Mouse (Mus musculus): ENCODE measurements around the gene Meox2. TPM values are rescaled to one million over a fixed set of nuclear protein-coding genes. Genes with fewer than 3 reads are reported as not detected.

Meox2 gene
- polyA plus RNA-seq, 1 experiment from 2014 or later, result 42.1 TPM

GRCm38 (mm10) chr12:37107713-37108389 is 489 bp upstream of the Meox2 start:
- 24% methylated on average over 20 of the region's 20 CpGs for WGBS
- DNase-seq (ENCODE audit: low spot score) (no peak), ATAC-seq (no peak)
- Histone ChIP-seq H3K27ac (ENCODE audit: low read length) (peak overlapping the region; percentile 62; the same call in 1 of the 2 replicates), H3K9me3 (ENCODE audit: low read length) (no peaks in the 10 kb centered on the region), H3K4me1 (ENCODE audit: insufficient read depth, low read depth, low read length) (0 out of 2 replicates have a peak, but pooled peaks cover 9% of the 10 kb centered on the region), H3K4me3 (ENCODE audit: low read depth, low read length) (peak overlapping the region; percentile 62), H3K9ac (replicated peaks; ENCODE audit: low read depth) (0 out of 2 replicates have a peak overlapping the region, but pooled peaks have one; percentile 3), H3K36me3 (ENCODE audit: insufficient read depth, low read length) (no peaks in the 10 kb centered on the region), H3K4me2 (replicated peaks; ENCODE audit: low read depth, low read length) (peak overlapping the region; percentile 71), H3K27me3 (replicated peaks; ENCODE audit: insufficient read depth, low read length) (0 out of 2 replicates have a peak, but pooled peaks cover 4% of the 10 kb centered on the region)
- no peak for TF ChIP-seq CTCF (IDR thresholded peaks at IDR 0.05)
- TF ChIP-seq EP300 (IDR thresholded peaks at IDR 0.05), result no peak

DNA sequence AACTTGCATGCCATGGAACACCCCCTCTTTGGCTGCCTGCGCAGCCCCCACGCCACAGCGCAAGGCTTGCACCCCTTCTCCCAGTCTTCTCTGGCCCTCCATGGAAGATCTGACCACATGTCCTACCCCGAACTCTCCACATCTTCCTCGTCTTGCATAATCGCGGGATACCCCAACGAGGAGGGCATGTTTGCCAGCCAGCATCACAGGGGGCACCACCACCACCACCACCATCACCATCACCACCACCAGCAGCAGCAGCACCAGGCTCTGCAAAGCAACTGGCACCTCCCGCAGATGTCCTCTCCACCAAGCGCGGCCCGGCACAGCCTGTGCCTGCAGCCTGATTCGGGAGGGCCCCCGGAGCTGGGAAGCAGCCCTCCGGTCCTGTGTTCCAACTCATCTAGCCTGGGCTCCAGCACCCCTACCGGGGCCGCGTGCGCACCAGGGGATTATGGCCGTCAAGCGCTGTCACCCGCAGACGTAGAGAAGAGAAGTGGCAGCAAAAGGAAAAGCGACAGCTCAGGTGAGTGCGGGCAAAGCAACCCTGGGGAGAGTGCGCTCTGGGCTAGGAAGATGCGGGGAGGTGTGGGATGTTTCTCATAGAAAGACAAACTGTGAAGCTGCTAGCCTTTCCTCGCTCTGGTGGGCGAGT is 606 bp downstream of the Meox2 start:
- H3K27ac ChIP-seq (ENCODE audit: low read length), result peak overlapping the region; percentile 62
- H3K4me1 ChIP-seq (ENCODE audit: insufficient read depth, low read depth, low read length), result 0 out of 2 replicates have a peak, but pooled peaks cover 9% of the 10 kb centered on the region
- H3K9ac ChIP-seq (replicated peaks; ENCODE audit: low read depth), result peak overlapping the region; percentile 50
- TF ChIP-seq EP300 (IDR thresholded peaks at IDR 0.05), result no peak
- no peak for TF ChIP-seq CTCF (IDR thresholded peaks at IDR 0.05)
- H3K27me3 ChIP-seq (replicated peaks; ENCODE audit: insufficient read depth, low read length), result 0 out of 2 replicates have a peak, but pooled peaks cover 4% of the 10 kb centered on the region
- H3K9me3 ChIP-seq (ENCODE audit: low read length), result no peaks in the 10 kb centered on the region
- H3K4me2 ChIP-seq (replicated peaks; ENCODE audit: low read depth, low read length), result peak overlapping the region; percentile 71
- no peaks in the 10 kb centered on the region for H3K36me3 ChIP-seq (ENCODE audit: insufficient read depth, low read length)
- peak overlapping the region; percentile 62 for H3K4me3 ChIP-seq (ENCODE audit: low read depth, low read length)
- DNase-seq (ENCODE audit: low spot score), result peak; percentile 25
- ATAC-seq, result peak; percentile 40
- under 1% methylated on average over 29 of the region's 29 CpGs for WGBS

- TF ChIP-seq EP300 (IDR thresholded peaks at IDR 0.05) (no peak), CTCF (IDR thresholded peaks at IDR 0.05) (no peak)
- H3K36me3 ChIP-seq (ENCODE audit: insufficient read depth, low read length), result no peaks in the 10 kb centered on the region
- H3K27ac ChIP-seq (ENCODE audit: low read length), result peak overlapping the region; percentile 62
- peak; percentile 25; the same call in 1 of the 2 replicates for ATAC-seq
- 0 out of 2 replicates have a peak, but pooled peaks cover 4% of the 10 kb centered on the region for H3K27me3 ChIP-seq (replicated peaks; ENCODE audit: insufficient read depth, low read length)
- peak overlapping the region; percentile 50 for H3K9ac ChIP-seq (replicated peaks; ENCODE audit: low read depth)
- no peaks in the 10 kb centered on the region for H3K9me3 ChIP-seq (ENCODE audit: low read length)
- 0 out of 2 replicates have a peak, but pooled peaks cover 9% of the 10 kb centered on the region for H3K4me1 ChIP-seq (ENCODE audit: insufficient read depth, low read depth, low read length)
- H3K4me3 ChIP-seq (ENCODE audit: low read depth, low read length), result peak overlapping the region; percentile 62
- H3K4me2 ChIP-seq (replicated peaks; ENCODE audit: low read depth, low read length), result peak overlapping the region; percentile 71
- 5% methylated on average over 18 of the region's 18 CpGs for WGBS
- DNase-seq (ENCODE audit: low spot score), result peak; percentile 32
These were observed 1.2 kb downstream of the Meox2 start for GRCm38 (mm10) chr12:37109474-37110012.

- Histone ChIP-seq H3K9me3 (ENCODE audit: low read length) (no peaks in the 10 kb centered on the region), H3K27ac (ENCODE audit: low read length) (peak overlapping the region; percentile 48), H3K4me1 (ENCODE audit: insufficient read depth, low read depth, low read length) (0 out of 2 replicates have a peak, but pooled peaks cover 9% of the 10 kb centered on the region), H3K4me2 (replicated peaks; ENCODE audit: low read depth, low read length) (peak overlapping the region; percentile 46), H3K4me3 (ENCODE audit: low read depth, low read length) (peak overlapping the region; percentile 38), H3K9ac (replicated peaks; ENCODE audit: low read depth) (peak overlapping the region; percentile 24), H3K36me3 (ENCODE audit: insufficient read depth, low read length) (no peaks in the 10 kb centered on the region), H3K27me3 (replicated peaks; ENCODE audit: insufficient read depth, low read length) (0 out of 2 replicates have a peak, but pooled peaks cover 4% of the 10 kb centered on the region)
- TF ChIP-seq CTCF (IDR thresholded peaks at IDR 0.05) (0 out of 2 replicates have a peak, but pooled peaks have one; percentile 7), EP300 (IDR thresholded peaks at IDR 0.05) (no peak)
- 21% methylated on average over 9 of the region's 9 CpGs for WGBS
- ATAC-seq (no peak), DNase-seq (ENCODE audit: low spot score) (peak; percentile 36)
These were observed 2.6 kb downstream of the Meox2 start for GRCm38 (mm10) chr12:37110977-37111376.

DNA sequence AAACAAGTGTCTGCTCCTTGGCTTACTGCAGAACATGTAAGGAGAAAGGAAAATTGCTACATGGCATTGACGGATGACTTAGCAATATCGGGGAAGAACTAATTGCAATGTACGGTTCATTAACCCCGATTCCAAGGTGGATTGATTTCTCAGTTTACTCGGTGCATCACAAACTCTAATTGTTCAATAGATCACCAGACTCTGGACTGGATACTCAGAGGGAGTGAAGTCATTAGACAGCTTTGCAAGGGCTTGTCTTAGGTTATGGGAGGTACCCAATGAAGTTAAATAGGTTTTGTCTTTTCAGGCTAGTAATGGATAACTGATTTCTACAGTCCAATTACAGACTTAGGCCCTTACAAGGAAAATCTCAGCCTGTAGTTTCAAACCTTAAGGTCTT is 10.9 kb downstream of the Meox2 start:
- Histone ChIP-seq H3K4me2 (replicated peaks; ENCODE audit: low read depth, low read length) (no peak overlapping the region), H3K9ac (replicated peaks; ENCODE audit: low read depth) (no peak overlapping the region), H3K4me3 (ENCODE audit: low read depth, low read length) (no peak overlapping the region), H3K27me3 (replicated peaks; ENCODE audit: insufficient read depth, low read length) (no peaks in the 10 kb centered on the region), H3K9me3 (ENCODE audit: low read length) (no peaks in the 10 kb centered on the region), H3K4me1 (ENCODE audit: insufficient read depth, low read depth, low read length) (no peaks in the 10 kb centered on the region; the same call in 1 of the 2 replicates), H3K27ac (ENCODE audit: low read length) (no peak overlapping the region), H3K36me3 (ENCODE audit: insufficient read depth, low read length) (no peaks in the 10 kb centered on the region)
- DNase-seq (ENCODE audit: low spot score) (no peak), ATAC-seq (no peak)
- TF ChIP-seq EP300 (IDR thresholded peaks at IDR 0.05) (no peak), CTCF (IDR thresholded peaks at IDR 0.05) (no peak)
- WGBS, result 86% methylated on average over 5 of the region's 5 CpGs

DNA sequence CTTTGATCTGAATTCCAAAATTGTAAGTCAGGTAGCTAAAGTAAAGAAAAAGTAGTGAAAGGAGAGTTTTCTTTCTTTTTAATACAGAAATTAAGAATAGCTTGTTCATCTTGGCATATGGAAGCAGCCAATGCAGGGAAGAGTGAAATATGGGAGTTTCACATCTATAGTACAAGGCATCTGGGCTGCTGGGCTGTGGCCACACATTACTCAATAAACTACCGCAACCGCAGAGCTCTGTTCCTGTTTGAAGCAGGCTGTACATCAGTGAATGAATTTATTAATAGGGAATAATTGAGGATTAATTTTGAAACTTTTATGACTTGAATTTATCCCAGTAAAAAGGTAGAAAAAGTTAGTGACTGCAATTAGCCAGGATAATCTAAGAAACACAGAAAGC is 15.4 kb downstream of the Meox2 start:
- Histone ChIP-seq H3K36me3 (ENCODE audit: insufficient read depth, low read length) (no peaks in the 10 kb centered on the region), H3K27me3 (replicated peaks; ENCODE audit: insufficient read depth, low read length) (no peaks in the 10 kb centered on the region), H3K27ac (ENCODE audit: low read length) (no peak overlapping the region), H3K4me3 (ENCODE audit: low read depth, low read length) (no peak overlapping the region), H3K4me2 (replicated peaks; ENCODE audit: low read depth, low read length) (no peak overlapping the region), H3K9me3 (ENCODE audit: low read length) (no peaks in the 10 kb centered on the region), H3K9ac (replicated peaks; ENCODE audit: low read depth) (no peak overlapping the region), H3K4me1 (ENCODE audit: insufficient read depth, low read depth, low read length) (no peaks in the 10 kb centered on the region)
- TF ChIP-seq EP300 (IDR thresholded peaks at IDR 0.05) (no peak), CTCF (IDR thresholded peaks at IDR 0.05) (no peak)
- DNase-seq (ENCODE audit: low spot score) (no peak), ATAC-seq (no peak)
- 63% methylated on average over 2 of the region's 2 CpGs for WGBS

Measured in lung, postnatal 0 days (tissue).